Mouse (Mus musculus) lung, postnatal 0 days (tissue): Measurements from ENCODE around the gene Syne2.

ENCODE experiments used
- CTCF ChIP-seq: IDR thresholded peaks from 2 replicates; pipeline ENCODE4 v1.5.1; 2016; ENCODE audit warnings: antibody characterized with exemption, mild to moderate bottlenecking
- EP300 ChIP-seq: IDR thresholded peaks from 2 replicates; pipeline ENCODE4 v1.6.1; 2016; ENCODE audit warnings: antibody characterized with exemption, mild to moderate bottlenecking, control low read depth

GRCm38 (mm10) chr12:75952011-75952410 is 134.1 kb downstream of the Syne2 start:
- TF ChIP-seq CTCF: peak; percentile 28
- no peak for TF ChIP-seq EP300
